Mouse (Mus musculus) lung, postnatal 0 days (tissue): ENCODE measurements around the gene Frmd4a.

ENCODE experiments used
- CTCF ChIP-seq: IDR thresholded peaks from 2 replicates; pipeline ENCODE4 v1.5.1; 2016; ENCODE audit warnings: antibody characterized with exemption, mild to moderate bottlenecking
- EP300 ChIP-seq: IDR thresholded peaks from 2 replicates; pipeline ENCODE4 v1.6.1; 2016; ENCODE audit warnings: antibody characterized with exemption, mild to moderate bottlenecking, control low read depth

- TF ChIP-seq CTCF (no peak), EP300 (no peak)
Observed at GRCm38 (mm10) chr2:4237686-4238085, 220.2 kb downstream of the Frmd4a start.
